Mouse (Mus musculus): ENCODE data around the gene Asic2. TPM values are rescaled to one million over a fixed set of nuclear protein-coding genes. Genes with fewer than 3 reads are reported as not detected.

Asic2 gene
- total and polyA plus RNA-seq, 3 experiments = not detected

DNA sequence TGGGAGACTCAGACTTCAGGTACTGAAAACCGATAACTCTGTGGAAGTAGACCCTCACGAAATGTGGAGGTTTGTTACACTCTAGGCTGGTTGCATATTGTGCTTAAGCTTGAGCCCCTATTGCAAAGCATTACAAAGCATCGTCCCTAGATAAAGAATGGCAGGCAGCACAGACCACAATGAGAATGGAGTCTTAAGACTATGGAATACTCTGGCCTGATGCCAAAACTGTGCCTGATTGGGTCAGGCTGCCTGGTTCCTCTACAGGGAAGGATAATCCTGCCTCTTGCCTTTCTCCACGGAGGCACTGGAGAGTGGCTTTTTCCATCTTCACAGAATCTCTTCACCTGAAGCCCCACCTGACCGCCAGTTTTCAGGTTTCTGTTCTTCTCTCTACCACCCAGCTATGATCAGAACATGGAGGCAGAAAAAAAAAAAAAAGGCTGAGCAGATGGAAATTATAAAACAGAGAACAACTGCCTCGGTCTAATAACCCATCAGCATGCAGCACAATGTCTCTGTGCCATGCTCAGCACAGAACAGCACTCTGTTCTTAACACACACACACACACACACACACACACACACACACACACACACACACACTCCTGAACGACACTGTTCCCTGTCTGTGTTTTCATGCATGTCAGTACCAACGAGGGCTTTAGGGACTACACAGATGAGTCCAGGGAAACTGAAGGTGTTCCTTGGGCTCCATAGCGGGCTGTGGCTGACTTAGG, 470.4 kb downstream of the Asic2 start:
- no peak overlapping the region for H3K9ac ChIP-seq (ENCODE audit: control insufficient read depth, low read depth, low read length, poor library complexity, severe bottlenecking)
- H3K27me3 ChIP-seq (ENCODE audit: control insufficient read depth in 1 of 2, insufficient read depth in 2 of 2, low read length in 2 of 2) = no peaks in the 10 kb centered on the region
- no peaks in the 10 kb centered on the region for H3K9me3 ChIP-seq (replicated peaks; ENCODE audit: insufficient read depth, low read length)
- no peaks in the 10 kb centered on the region for H3K4me1 ChIP-seq (ENCODE audit: control insufficient read depth in 1 of 2, insufficient read depth in 2 of 2, low read length in 2 of 2)
- TF ChIP-seq TCF12 (IDR thresholded peaks at IDR 0.05; ENCODE audit: low read depth, low read length) = no peak
- TF ChIP-seq MEF2A (IDR thresholded peaks at IDR 0.05; ENCODE audit: extremely low read depth, insufficient replicate concordance, low read depth, low read length, poor library complexity, severe bottlenecking) = no peak
- TF ChIP-seq BHLHE40 (IDR thresholded peaks at IDR 0.05; ENCODE audit: borderline replicate concordance, low read depth, low read length) = no peak
- TF ChIP-seq MAX (IDR thresholded peaks at IDR 0.05; ENCODE audit: low read length) = no peak
- no peak for TF ChIP-seq UBTF (IDR thresholded peaks at IDR 0.05; ENCODE audit: borderline replicate concordance, insufficient read depth, low read depth, low read length)
- TF ChIP-seq ZKSCAN1 (IDR thresholded peaks at IDR 0.05; ENCODE audit: low read depth, low read length) = no peak
- no peak for TF ChIP-seq EP300 (IDR thresholded peaks at IDR 0.05; ENCODE audit: low read depth in 1 of 2, low read length in 2 of 2)
- no peak for TF ChIP-seq E2F4 (IDR thresholded peaks at IDR 0.05; ENCODE audit: borderline replicate concordance, low read depth, low read length)
- TF ChIP-seq JUND (IDR thresholded peaks at IDR 0.05; ENCODE audit: low read depth, low read length) = no peak
- TF ChIP-seq ELF1 (IDR thresholded peaks at IDR 0.05; ENCODE audit: low read depth, low read length) = no peak
- TF ChIP-seq GABPA (IDR thresholded peaks at IDR 0.05; ENCODE audit: low read depth, low read length) = no peak
- TF ChIP-seq POLR2A (IDR thresholded peaks at IDR 0.05; ENCODE audit: control insufficient read depth in 1 of 2, insufficient read depth in 1 of 2, low read depth in 1 of 2, low read length in 2 of 2, poor library complexity in 1 of 2) = no peak
- TF ChIP-seq RAD21 (IDR thresholded peaks at IDR 0.05; ENCODE audit: low read depth, low read length) = no peak
- no peak for TF ChIP-seq ETS1 (IDR thresholded peaks at IDR 0.05; ENCODE audit: low read depth, low read length)
- TF ChIP-seq GATA1 (IDR thresholded peaks at IDR 0.05; ENCODE audit: low read depth, low read length) = no peak
- no peak overlapping the region for H3K4me3 ChIP-seq (ENCODE audit: control insufficient read depth in 1 of 2, insufficient read depth in 1 of 2, low read depth in 2 of 2, low read length in 2 of 2)
- H3K36me3 ChIP-seq (ENCODE audit: control insufficient read depth in 1 of 2, insufficient read depth in 2 of 2, low read length in 2 of 2) = no peaks in the 10 kb centered on the region
- no peak overlapping the region for H3K27ac ChIP-seq (ENCODE audit: control insufficient read depth, low read depth, low read length)
- no peak for DNase-seq (ENCODE audit: low read depth, low spot score)
- H3K79me2 ChIP-seq (ENCODE audit: control insufficient read depth, insufficient read depth, low read length, poor library complexity) = no peaks in the 10 kb centered on the region

DNA sequence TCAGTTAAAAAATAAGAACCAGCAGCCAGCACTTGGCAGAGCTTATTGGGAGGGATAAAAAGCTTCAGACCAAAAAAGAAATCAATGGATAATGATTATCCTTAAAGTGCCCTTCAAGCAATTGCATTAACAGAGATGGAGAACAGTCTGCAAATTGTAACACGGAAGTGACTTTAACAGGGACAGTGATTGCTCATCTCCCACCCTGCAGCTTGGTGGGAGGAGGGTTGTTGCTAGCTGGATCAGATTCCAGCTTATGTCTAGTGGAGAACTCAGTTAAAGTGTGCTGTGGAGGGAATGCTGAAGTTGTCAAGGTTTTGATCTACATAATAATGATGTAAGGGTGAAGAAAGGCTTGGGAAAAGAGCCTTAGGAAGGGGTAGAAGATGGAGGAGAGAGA, 471.8 kb downstream of the Asic2 start:
- Histone ChIP-seq H3K9ac (ENCODE audit: control insufficient read depth, low read depth, low read length, poor library complexity, severe bottlenecking) (no peak overlapping the region), H3K27ac (ENCODE audit: control insufficient read depth, low read depth, low read length) (no peak overlapping the region), H3K27me3 (ENCODE audit: control insufficient read depth in 1 of 2, insufficient read depth in 2 of 2, low read length in 2 of 2) (no peaks in the 10 kb centered on the region), H3K4me3 (ENCODE audit: control insufficient read depth in 1 of 2, insufficient read depth in 1 of 2, low read depth in 2 of 2, low read length in 2 of 2) (no peak overlapping the region), H3K4me1 (ENCODE audit: control insufficient read depth in 1 of 2, insufficient read depth in 2 of 2, low read length in 2 of 2) (no peaks in the 10 kb centered on the region), H3K9me3 (replicated peaks; ENCODE audit: insufficient read depth, low read length) (no peaks in the 10 kb centered on the region), H3K36me3 (ENCODE audit: control insufficient read depth in 1 of 2, insufficient read depth in 2 of 2, low read length in 2 of 2) (no peaks in the 10 kb centered on the region), H3K79me2 (ENCODE audit: control insufficient read depth, insufficient read depth, low read length, poor library complexity) (no peaks in the 10 kb centered on the region)
- TF ChIP-seq MXI1 (IDR thresholded peaks at IDR 0.05; ENCODE audit: low read depth, low read length) (no peak), MEF2A (IDR thresholded peaks at IDR 0.05; ENCODE audit: extremely low read depth, insufficient replicate concordance, low read depth, low read length, poor library complexity, severe bottlenecking) (no peak), USF2 (IDR thresholded peaks at IDR 0.05; ENCODE audit: borderline replicate concordance in 1 of 2, insufficient read depth in 1 of 2, low read depth in 1 of 2, low read length in 2 of 2) (no peak), CHD1 (IDR thresholded peaks at IDR 0.05; ENCODE audit: low read depth, low read length) (no peak), ZKSCAN1 (IDR thresholded peaks at IDR 0.05; ENCODE audit: low read depth, low read length) (no peak), HCFC1 (IDR thresholded peaks at IDR 0.05; ENCODE audit: low read depth, low read length) (no peak), POLR2A (IDR thresholded peaks at IDR 0.05; ENCODE audit: control insufficient read depth in 1 of 2, insufficient read depth in 1 of 2, low read depth in 1 of 2, low read length in 2 of 2, poor library complexity in 1 of 2) (no peak), NELFE (IDR thresholded peaks at IDR 0.05; ENCODE audit: low read depth, low read length) (no peak), POLR2AphosphoS2 (IDR thresholded peaks at IDR 0.05; ENCODE audit: low read length) (no peak), MAX (IDR thresholded peaks at IDR 0.05; ENCODE audit: low read length) (no peak), ZMIZ1 (IDR thresholded peaks at IDR 0.05; ENCODE audit: low read depth, low read length) (no peak), GABPA (IDR thresholded peaks at IDR 0.05; ENCODE audit: low read depth, low read length) (no peak), ZNF384 (IDR thresholded peaks at IDR 0.05; ENCODE audit: low read depth, low read length) (no peak), GATA1 (IDR thresholded peaks at IDR 0.05; ENCODE audit: low read depth, low read length) (no peak)
- no peak for DNase-seq (ENCODE audit: low read depth, low spot score)
